Mouse (Mus musculus): ENCODE measurements at regions not wholly inside any gene's neighbourhood (a gene's known extent, or its start where the extent isn't known, plus 50 kb on each side); places are given as distances from the start of the nearest gene placed in this dataset.
A peak's percentile ranks its signal among the peaks of the same experiment; 100 is the strongest.

DNA sequence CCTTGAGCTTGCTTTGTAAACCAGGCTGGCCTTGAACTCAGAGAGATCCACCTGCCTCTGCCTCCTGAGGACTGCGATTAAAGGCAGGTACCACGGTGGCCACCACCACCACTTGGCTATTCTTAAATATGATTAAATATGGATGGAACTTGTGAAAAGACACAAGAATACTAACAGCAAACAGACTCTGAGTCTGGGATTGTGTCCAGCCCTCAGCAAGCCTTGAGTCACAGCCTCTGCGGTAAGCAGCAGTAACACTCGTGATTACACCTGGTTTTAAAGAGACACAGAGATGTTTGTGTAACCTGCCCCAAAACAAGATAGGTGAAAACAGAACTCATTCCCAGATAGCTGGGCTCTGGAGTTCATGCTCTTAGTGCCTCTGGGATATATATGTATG is 263.4 kb downstream of the Mreg start:
- DNase-seq (ENCODE audit: low spot score in 2 of 2): no peak

- no peak for DNase-seq (ENCODE audit: low spot score in 2 of 2)
Measured at GRCm38 (mm10) chr1:71947506-71947905, 264.6 kb downstream of the Mreg start.

DNA sequence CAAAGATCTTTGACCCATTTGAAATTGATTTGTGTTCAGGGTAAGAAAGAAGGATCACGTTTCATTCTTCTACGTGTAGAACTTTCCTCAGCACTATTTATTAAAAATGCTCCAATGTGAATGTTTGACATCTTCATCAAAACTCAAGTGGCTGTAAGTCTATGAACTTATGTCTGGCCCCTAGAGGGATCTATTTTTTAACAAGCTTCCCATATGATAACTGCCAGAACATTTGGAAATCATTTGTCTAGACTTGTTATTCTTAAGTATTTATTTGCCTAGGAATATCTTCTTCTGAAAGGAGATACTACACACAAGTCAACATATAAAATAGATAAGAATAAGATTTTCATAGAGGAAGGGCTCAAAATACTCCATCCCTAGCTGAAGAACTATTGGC is 265.2 kb downstream of the Mreg start:
- no peak for DNase-seq (ENCODE audit: low spot score in 2 of 2)

GRCm38 (mm10) chr1:71945070-71945469 is 267.0 kb downstream of the Mreg start:
- peak in 1 of 2 experiments; percentile 15 for DNase-seq (ENCODE audit: low spot score in 2 of 2)

- DNase-seq (ENCODE audit: low spot score in 2 of 2): no peak
Measured at GRCm38 (mm10) chr1:71944531-71944930, 267.6 kb downstream of the Mreg start.

DNA sequence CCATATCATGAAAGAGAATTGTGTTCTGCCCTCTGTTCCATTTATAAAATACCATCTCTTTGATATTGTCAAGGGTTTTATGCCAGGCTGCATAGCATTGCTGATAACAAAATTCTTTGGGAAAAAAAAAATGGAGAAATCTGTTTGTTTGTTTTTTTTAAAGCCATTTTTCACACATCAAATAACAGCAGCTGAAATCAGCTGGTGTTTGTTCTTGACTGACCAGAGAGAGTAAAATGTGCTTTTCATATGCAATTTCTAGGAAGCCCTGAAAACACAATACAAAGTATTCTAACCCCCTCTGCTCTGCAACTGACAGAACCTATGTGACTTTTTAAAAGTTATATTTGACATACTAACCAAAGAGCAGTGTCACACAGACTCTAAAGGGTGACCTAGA is 270.0 kb downstream of the Mreg start:
- DNase-seq (ENCODE audit: low spot score in 2 of 2): no peak

- DNase-seq (ENCODE audit: low spot score in 2 of 2): no peak
Measured at GRCm38 (mm10) chr1:71941688-71942087, 270.4 kb downstream of the Mreg start.

GRCm38 (mm10) chr1:71940900-71941299 is 271.2 kb downstream of the Mreg start:
- DNase-seq (ENCODE audit: low spot score in 2 of 2): no peak

- no peak for DNase-seq (ENCODE audit: low spot score in 2 of 2)
Measured at GRCm38 (mm10) chr1:71938323-71939007, 273.6 kb downstream of the Mreg start.

- no peak for DNase-seq (ENCODE audit: low spot score in 2 of 2)
Measured at GRCm38 (mm10) chr1:71937922-71938321, 274.2 kb downstream of the Mreg start.

DNA sequence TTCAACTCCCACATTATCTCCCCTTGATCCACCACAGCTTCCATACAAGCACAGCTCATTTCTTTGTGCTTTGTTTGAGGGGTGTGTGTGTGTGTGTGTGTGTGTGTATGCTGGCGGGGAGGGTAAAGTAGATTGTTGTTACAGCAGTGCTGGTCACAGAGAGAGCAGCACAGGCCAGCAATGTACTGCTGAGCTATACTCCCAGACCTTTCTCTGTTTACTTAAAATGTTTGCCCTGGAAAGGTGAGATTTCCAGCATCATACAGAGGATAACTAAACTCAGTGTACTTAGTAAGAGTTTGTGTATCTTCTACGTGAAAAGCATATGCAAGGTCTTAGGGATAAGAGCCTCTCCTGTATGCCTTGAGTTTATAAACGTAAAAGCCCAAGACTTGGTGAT is 274.9 kb downstream of the Mreg start:
- no peak for DNase-seq (ENCODE audit: low spot score in 2 of 2)

- DNase-seq (ENCODE audit: low spot score in 2 of 2): no peak
Measured at GRCm38 (mm10) chr1:71936501-71937129, 275.5 kb downstream of the Mreg start.

GRCm38 (mm10) chr1:71925501-71925900 is 272.5 kb upstream of the Fn1 start:
- DNase-seq (ENCODE audit: low spot score in 2 of 2): no peak

DNA sequence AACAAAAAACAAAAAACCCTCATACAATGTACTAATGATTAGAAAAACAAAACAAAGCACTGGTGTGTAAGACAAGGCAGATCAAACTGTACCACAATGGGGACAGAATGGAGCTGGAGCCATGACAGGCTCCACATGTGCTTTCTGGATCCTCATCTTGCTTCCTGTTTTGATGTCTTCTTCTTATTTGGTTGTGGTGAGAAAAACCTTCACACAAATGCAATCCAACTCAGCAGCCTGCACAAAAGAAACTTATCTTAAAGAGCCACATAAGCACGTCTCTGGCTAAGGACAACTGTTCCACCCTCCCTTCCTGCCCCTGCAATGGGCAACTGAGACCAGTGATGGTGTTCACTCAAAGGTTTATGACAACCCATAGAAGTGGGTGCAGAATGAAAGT is 271.9 kb upstream of the Fn1 start:
- no peak for DNase-seq (ENCODE audit: low spot score in 2 of 2)

- no peak for DNase-seq (ENCODE audit: low spot score in 2 of 2)
Measured at GRCm38 (mm10) chr1:71923731-71924130, 270.7 kb upstream of the Fn1 start.

DNA sequence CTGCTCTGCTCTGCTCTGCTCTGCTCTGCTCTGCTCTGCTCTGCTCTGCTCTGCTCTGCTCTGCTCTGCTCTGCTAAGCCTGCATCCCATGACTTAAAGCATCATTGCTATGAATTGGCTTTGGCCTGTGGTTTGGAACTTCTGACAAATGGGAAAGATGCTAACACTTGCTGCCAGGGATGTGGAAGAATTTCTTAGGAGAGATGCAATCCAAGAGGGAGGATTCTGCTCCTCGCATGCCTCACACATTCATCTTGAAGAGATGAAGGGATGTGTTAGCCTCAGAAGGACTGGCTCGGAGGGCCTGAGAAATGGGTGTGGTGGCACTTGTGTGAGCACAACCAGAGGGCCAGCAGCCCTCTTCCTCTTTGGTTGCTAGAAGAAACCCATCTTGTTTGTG is 268.5 kb upstream of the Fn1 start:
- no peak for DNase-seq (ENCODE audit: low spot score in 2 of 2)

GRCm38 (mm10) chr1:71919891-71920290 is 266.9 kb upstream of the Fn1 start:
- DNase-seq (ENCODE audit: low spot score in 2 of 2): no peak

GRCm38 (mm10) chr1:71917021-71917420 is 264.0 kb upstream of the Fn1 start:
- DNase-seq (ENCODE audit: low spot score in 2 of 2): no peak

GRCm38 (mm10) chr1:71914439-71914838 is 261.4 kb upstream of the Fn1 start:
- DNase-seq (ENCODE audit: low spot score in 2 of 2): no peak

DNA sequence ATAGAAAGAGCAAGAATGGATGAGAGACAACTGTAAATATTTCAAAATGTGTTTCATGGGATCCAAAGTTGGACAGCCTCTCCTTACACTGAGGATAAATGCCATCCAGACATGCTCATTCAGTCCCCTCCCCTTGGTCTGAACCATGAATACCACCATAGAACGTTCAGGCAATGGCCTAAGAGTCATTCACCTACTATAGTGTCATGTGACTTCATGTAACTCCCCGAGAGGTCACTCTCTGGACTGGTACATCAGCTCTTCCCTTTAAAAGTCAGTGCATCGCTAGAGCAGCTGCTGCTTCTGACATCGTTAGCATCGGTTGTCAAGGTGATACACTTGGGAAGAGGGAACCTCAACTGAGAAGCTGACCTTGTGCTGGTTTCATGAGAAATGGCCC is 260.2 kb upstream of the Fn1 start:
- DNase-seq (ENCODE audit: low spot score in 2 of 2): no peak

DNA sequence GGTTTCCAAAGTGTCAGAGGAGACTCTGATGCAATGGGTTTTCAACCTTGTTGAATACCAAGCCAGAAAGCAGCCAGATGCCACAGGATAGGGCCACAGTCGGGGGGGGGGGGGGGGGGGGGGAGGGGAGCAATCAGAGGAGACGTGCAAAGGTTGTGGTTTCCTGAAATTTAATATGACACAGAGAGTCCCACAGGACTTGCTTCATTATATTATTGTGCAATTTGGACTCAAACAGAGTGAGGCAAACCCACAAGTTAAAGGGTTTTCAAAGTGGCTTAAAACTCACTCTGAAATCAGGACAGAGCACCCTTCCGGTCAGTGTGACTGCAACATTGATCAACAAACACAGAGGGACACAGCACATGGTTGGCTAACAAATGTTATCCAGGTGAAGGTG is 259.4 kb upstream of the Fn1 start:
- DNase-seq (ENCODE audit: low spot score in 2 of 2): no peak

DNA sequence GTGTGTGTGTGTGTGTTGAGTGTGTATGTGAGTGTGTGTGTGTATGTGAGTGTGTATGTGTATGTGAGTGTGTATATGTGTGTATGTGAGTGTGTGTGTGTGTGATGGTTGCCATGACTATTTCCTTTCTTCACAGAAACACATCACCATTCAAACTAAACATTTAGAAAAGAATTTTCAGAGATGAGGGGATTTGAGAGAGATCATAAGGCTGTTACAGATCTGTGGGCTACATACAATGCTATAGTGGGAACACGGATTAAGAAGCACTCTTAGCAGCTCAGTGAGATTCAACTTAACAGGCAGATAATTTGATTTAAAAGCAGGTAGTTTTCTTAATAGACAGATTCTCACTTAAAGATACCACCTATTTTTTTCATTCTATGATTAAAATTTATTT is 257.1 kb upstream of the Fn1 start:
- DNase-seq (ENCODE audit: low spot score in 2 of 2): no peak

DNA sequence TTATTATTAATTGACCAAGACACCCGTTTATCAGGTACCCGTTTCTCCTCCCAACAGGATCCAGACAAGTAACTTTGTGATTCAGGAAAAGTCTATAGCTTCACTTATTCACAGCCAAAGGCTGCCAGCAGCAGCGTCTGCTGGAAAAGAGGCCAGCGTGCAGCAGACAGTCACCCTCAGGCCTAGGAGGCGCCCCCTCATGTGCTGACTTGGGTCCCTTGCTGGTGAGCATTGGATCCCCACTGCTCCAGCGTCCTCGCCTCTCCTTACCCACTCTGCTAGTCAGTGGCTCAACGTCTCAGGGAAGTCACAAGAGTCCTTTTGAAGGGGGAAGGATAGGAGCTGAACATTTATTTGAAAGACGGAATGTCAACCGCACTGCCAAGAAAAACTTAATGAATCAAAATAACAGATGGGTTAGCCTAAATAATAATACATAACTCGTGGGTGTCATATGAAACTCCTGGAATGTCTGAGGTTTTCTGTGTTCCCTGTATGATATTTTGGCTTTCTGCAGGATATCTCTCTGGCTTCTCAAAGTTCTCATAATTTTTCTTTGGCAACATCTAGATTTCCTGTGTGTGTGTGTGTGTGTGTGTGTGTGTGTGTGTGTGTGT is 256.6 kb upstream of the Fn1 start:
- DNase-seq (ENCODE audit: low spot score in 2 of 2): no peak
